Mouse (Mus musculus): ENCODE measurements around the gene Gcsam. TPM values are rescaled to one million over a fixed set of nuclear protein-coding genes. Genes with fewer than 3 reads are reported as not detected.

Gene Gcsam
- polyA plus RNA-seq, 1 experiment from 2014 or later = 0.63 TPM

Other genes with a start within 250 kb of the Gcsam start
- gene Cd200, start 201.3 kb upstream of the Gcsam start, polyA plus RNA-seq (2015; fragmentation: Nextera tagmentation; extraction: Ambion mirVana) = 37.3 and 38.1 TPM in 2 replicates
- 0.82 and 1.6 TPM in 2 replicates for gene Gm609, start 117.4 kb upstream of the Gcsam start, polyA plus RNA-seq (2015; fragmentation: Nextera tagmentation; extraction: Ambion mirVana)
- gene Gm17783, start 78.3 kb upstream of the Gcsam start, polyA plus RNA-seq (2015; fragmentation: Nextera tagmentation; extraction: Ambion mirVana) = 1.4 and 2.7 TPM in 2 replicates
- not detected in 2 replicates for gene Slc9c1, start 75.1 kb upstream of the Gcsam start, polyA plus RNA-seq (2015; fragmentation: Nextera tagmentation; extraction: Ambion mirVana)
- gene BC016579, start 43.7 kb downstream of the Gcsam start, polyA plus RNA-seq (2015; fragmentation: Nextera tagmentation; extraction: Ambion mirVana) = 2.6 and 3.2 TPM in 2 replicates
- gene Tmprss7, start 83.3 kb downstream of the Gcsam start, polyA plus RNA-seq (2015; fragmentation: Nextera tagmentation; extraction: Ambion mirVana) = 0.32 TPM in 1 of 2 replicates, not detected in the other
- gene Tagln3, start 114.2 kb downstream of the Gcsam start, polyA plus RNA-seq (2015; fragmentation: Nextera tagmentation; extraction: Ambion mirVana) = 24.4 and 27.1 TPM in 2 replicates
- 29.3 and 31.9 TPM in 2 replicates for gene Abhd10, start 132.6 kb downstream of the Gcsam start, polyA plus RNA-seq (2015; fragmentation: Nextera tagmentation; extraction: Ambion mirVana)

All from stomach, embryonic 15.5 days (tissue).